Mouse (Mus musculus) heart, postnatal 0 days (tissue): Measurements from ENCODE around the gene Snap91. TPM values are rescaled to one million over a fixed set of nuclear protein-coding genes. Genes with fewer than 3 reads are reported as not detected.

ENCODE experiments used
- ATAC-seq: fragments of 200-750 bp; cut with Nextera tagmentation; 2 replicates; pipeline ENCODE4 v1.8.0; 2017; ENCODE audit warnings: low read depth, moderate number of reproducible peaks, moderate library complexity; ENCODE audit not compliant: insufficient read depth
- DNase-seq: peaks from one replicate; pipeline ENCODE4 v3.0.0-alpha.2; 2016; ENCODE audit warnings: low spot score
- H3K27ac ChIP-seq: fragments of 300-500 bp; sonication (generic); 2 replicates; pipeline ENCODE4 v1.5.1; 2014; ENCODE audit warnings: low read depth, mild to moderate bottlenecking
- H3K27me3 ChIP-seq: fragments of 300-500 bp; sonication (generic); 2 replicates; pipeline ENCODE4 v1.6.1; 2014; ENCODE audit warnings: low read length, mixed read lengths; ENCODE audit not compliant: control insufficient read depth, insufficient read depth
- H3K36me3 ChIP-seq: fragments of 300-500 bp; sonication (generic); replicated peaks from 2 replicates; pipeline ENCODE4 v1.6.1; 2014; ENCODE audit warnings: low read length, mixed read lengths; ENCODE audit not compliant: control insufficient read depth, insufficient read depth
- H3K4me1 ChIP-seq: fragments of 300-500 bp; sonication (generic); 2 replicates; pipeline ENCODE4 v1.6.1; 2014; ENCODE audit warnings: antibody characterized with exemption; ENCODE audit not compliant: control insufficient read depth, insufficient read depth
- H3K4me2 ChIP-seq: fragments of 300-500 bp; sonication (generic); 2 replicates; pipeline ENCODE4 v1.6.1; 2014; ENCODE audit warnings: low read depth, mild to moderate bottlenecking, low read length, moderate library complexity
- H3K4me3 ChIP-seq: fragments of 300-500 bp; sonication (generic); 2 replicates; pipeline ENCODE4 v1.5.1; 2014; ENCODE audit warnings: low read depth, low read length
- H3K9ac ChIP-seq: fragments of 300-500 bp; sonication (generic); replicated peaks from 2 replicates; pipeline ENCODE4 v1.6.1; 2014; ENCODE audit warnings: low read depth, low read length, mixed read lengths
- H3K9me3 ChIP-seq: fragments of 300-500 bp; sonication (generic); replicated peaks from 2 replicates; pipeline ENCODE4 v1.6.1; 2016; ENCODE audit warnings: low read length; ENCODE audit not compliant: control insufficient read depth
- CTCF ChIP-seq: IDR thresholded peaks from 2 replicates; pipeline ENCODE4 v1.5.1; 2016; ENCODE audit warnings: antibody characterized with exemption, control low read depth, low read depth
- EP300 ChIP-seq: IDR thresholded peaks from 2 replicates; pipeline ENCODE4 v1.6.1; 2016; ENCODE audit warnings: antibody characterized with exemption, low read depth
- WGBS: fragments of 180-500 bp; shearing (Covaris S2); extraction: QIAGEN DNeasy Blood & Tissue Kit; methylation state at CpG from one replicate; pipeline ENCODE4 v1.1.7; 2014; 5-methylcytosine and 5-hydroxymethylcytosine counted together
- polyA plus RNA-seq: library from polyadenylated mRNA; unstranded; fragments of >200 nt; fragmentation: Nextera tagmentation; extraction: Ambion mirVana; gene quantifications from 2 replicates; pipeline ENCODE4 v1.2.1, GENCODE M21; 2015
- total RNA-seq: library from RNA; depleted of rRNA; stranded (reverse); fragments of >200 nt; gene quantifications from 2 replicates; pipeline ENCODE4 v1.2.3, GENCODE M21; 2014; ENCODE audit warnings: low replicate concordance

The Snap91 gene
- total and polyA plus RNA-seq, 2 experiments from 2014 or later = 45.0 to 55.3 TPM

DNA sequence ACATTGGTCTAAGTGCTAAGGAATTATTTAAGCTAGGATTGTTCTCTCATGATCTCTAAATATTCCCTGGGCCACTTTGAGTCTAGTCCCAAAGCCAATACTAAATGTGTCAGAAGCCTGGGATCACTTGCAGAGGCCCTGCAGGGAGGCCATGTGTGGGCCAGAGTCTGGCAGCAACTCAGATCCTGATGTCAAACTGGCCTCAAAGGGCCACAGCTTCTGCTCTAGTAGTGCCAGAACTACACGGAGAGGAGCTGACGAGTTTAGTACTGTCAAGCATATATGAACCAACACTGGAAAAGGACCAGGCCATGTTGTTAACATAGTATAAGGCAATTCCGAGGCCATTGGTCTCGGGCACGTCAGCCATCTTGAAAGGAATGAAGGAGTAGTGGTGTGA, 82.3 kb downstream of the Snap91 start:
- ATAC-seq = no peak
- no peak overlapping the region for H3K9ac ChIP-seq
- no peak overlapping the region for H3K4me2 ChIP-seq
- no peak overlapping the region for H3K4me3 ChIP-seq
- no peaks in the 10 kb centered on the region for H3K9me3 ChIP-seq
- TF ChIP-seq EP300 (no peak), CTCF (no peak)
- H3K36me3 ChIP-seq = peaks cover 18% of the 10 kb centered on the region
- H3K27me3 ChIP-seq = no peaks in the 10 kb centered on the region
- H3K4me1 ChIP-seq = no peaks in the 10 kb centered on the region
- H3K27ac ChIP-seq = no peak overlapping the region
- no peak for DNase-seq
- WGBS = 78% methylated on average over 5 of the region's 5 CpGs

DNA sequence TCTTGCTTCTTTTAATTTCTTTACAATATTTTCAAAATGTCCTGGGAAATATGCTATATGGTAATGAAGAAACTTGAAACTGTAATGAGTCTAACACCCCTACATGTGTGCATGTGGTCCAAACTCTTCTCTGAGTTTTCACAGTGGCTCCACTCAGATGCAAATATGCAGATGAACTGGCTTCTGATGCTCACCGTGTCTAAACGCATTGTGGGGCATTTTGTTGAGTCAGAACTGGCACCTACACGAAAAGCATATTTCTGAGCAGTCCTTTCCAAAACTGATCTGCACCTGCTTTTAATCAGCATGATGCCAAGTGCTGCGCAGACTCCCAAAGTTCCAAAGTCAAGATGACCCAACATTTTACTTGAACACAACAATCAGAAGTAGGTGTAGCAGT, 82.9 kb downstream of the Snap91 start:
- no peak overlapping the region for H3K4me2 ChIP-seq
- WGBS = 88% methylated on average over 4 of the region's 4 CpGs
- H3K9ac ChIP-seq = no peak overlapping the region
- no peak for DNase-seq
- no peak for ATAC-seq
- peaks cover 23% of the 10 kb centered on the region for H3K36me3 ChIP-seq
- no peaks in the 10 kb centered on the region for H3K27me3 ChIP-seq
- H3K4me1 ChIP-seq = no peaks in the 10 kb centered on the region
- TF ChIP-seq EP300 = no peak
- no peak for TF ChIP-seq CTCF
- no peaks in the 10 kb centered on the region for H3K9me3 ChIP-seq
- no peak overlapping the region for H3K27ac ChIP-seq
- H3K4me3 ChIP-seq = no peak overlapping the region

DNA sequence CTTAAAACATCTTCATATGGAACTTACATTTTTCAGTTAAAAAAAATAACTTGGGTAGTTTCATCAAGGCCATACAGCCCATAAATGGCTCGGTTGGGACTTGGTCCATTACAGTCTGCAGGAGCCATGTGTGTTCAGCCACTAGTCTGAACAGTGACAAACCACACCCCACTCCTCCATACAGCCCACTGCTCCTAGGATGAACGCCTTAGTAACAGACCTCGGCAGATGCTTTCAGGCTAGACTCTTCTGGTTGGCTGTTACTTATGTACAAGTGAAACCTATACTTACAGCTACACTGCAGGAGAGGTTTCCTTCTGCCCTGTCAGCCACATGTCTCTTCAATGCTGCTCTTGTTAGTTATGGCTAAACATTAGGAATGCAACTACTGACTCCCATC, 85.2 kb downstream of the Snap91 start:
- no peak for TF ChIP-seq CTCF
- no peak for TF ChIP-seq EP300
- no peaks in the 10 kb centered on the region for H3K4me1 ChIP-seq
- peaks cover 30% of the 10 kb centered on the region for H3K36me3 ChIP-seq
- WGBS = 68% methylated on average over 3 of the region's 3 CpGs
- H3K9me3 ChIP-seq = no peaks in the 10 kb centered on the region
- ATAC-seq = no peak
- no peak overlapping the region for H3K27ac ChIP-seq
- no peak overlapping the region for H3K4me2 ChIP-seq
- DNase-seq = no peak
- no peaks in the 10 kb centered on the region for H3K27me3 ChIP-seq
- H3K9ac ChIP-seq = no peak overlapping the region
- no peak overlapping the region for H3K4me3 ChIP-seq

DNA sequence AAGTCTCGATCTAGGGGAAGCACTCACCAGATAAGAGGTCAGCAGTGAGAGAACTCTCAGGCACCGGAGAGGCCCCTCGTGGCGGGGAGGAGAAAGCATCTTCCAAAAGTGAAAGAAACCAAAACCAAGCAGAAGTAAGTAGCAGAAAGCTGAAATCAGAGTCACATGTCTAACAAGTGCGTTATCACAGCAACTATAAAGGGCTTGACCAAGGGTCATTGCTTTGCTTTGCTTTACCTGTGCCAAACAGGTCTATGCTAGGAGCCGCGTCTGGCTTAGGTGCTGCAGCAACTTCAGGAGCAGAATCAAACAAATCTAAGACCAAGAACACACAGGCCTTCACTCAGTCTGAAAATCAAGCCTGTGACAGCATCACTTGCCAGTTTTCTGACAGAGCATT, 88.5 kb downstream of the Snap91 start:
- no peaks in the 10 kb centered on the region for H3K9me3 ChIP-seq
- no peak overlapping the region for H3K9ac ChIP-seq
- H3K27me3 ChIP-seq = no peaks in the 10 kb centered on the region
- no peak for ATAC-seq
- no peak overlapping the region for H3K27ac ChIP-seq
- H3K36me3 ChIP-seq = peaks cover 25% of the 10 kb centered on the region
- no peak for TF ChIP-seq CTCF
- TF ChIP-seq EP300 = no peak
- 65% methylated on average over 7 of the region's 7 CpGs for WGBS
- H3K4me2 ChIP-seq = no peak overlapping the region
- DNase-seq = no peak
- H3K4me3 ChIP-seq = no peak overlapping the region
- H3K4me1 ChIP-seq = no peaks in the 10 kb centered on the region

DNA sequence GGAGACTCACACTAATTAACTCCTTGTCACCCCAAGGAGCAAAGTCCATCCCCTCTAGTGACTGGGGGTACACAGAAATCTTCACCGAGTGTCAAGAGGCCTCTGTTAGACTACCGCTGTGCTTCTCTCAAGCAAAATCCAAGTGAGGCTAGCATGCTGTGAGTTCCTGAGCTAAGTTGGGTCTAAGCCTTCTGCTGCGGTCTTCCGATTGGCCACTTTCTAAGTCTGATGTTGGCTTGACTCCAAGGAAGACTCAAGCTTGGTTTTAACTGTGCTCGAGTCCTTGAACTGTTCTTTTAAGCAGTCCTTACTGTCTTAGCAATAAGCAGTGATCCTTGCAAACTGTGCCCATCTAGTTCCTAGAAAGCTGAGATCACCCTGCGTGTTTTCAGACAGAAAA, 91.3 kb downstream of the Snap91 start:
- DNase-seq (no peak), ATAC-seq (no peak)
- Histone ChIP-seq H3K9me3 (no peaks in the 10 kb centered on the region), H3K4me1 (no peaks in the 10 kb centered on the region), H3K36me3 (peaks cover 27% of the 10 kb centered on the region), H3K27ac (no peak overlapping the region), H3K4me2 (no peak overlapping the region), H3K27me3 (no peaks in the 10 kb centered on the region), H3K9ac (no peak overlapping the region), H3K4me3 (no peak overlapping the region)
- 59% methylated on average over 6 of the region's 6 CpGs for WGBS
- no peak for TF ChIP-seq CTCF
- TF ChIP-seq EP300 = no peak

DNA sequence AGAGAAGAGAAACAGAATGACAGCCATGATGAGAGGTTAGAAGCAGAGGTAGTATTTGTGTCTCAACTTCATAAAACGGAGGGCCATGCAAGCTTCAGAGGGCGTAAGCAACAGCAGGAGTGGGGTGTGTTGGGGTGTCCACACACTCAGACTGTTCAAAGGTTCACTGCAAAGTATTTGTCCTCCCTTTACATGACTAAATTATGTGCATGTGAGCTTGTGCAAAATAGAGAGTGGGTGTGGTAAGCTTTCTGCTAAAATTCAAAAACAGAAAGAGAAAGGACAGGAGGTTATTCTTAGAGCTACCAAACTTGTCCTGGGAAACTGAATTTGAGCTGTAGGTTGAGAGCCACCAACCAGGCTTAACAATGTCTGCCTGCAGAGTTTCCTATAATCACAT, 97.6 kb downstream of the Snap91 start:
- H3K4me2 ChIP-seq = no peak overlapping the region
- H3K4me1 ChIP-seq = no peaks in the 10 kb centered on the region
- WGBS = 85% methylated on average over 2 of the region's 2 CpGs
- no peaks in the 10 kb centered on the region for H3K9me3 ChIP-seq
- H3K9ac ChIP-seq = no peak overlapping the region
- no peaks in the 10 kb centered on the region for H3K27me3 ChIP-seq
- no peak for TF ChIP-seq EP300
- no peak for TF ChIP-seq CTCF
- no peak overlapping the region for H3K27ac ChIP-seq
- ATAC-seq = no peak
- no peak overlapping the region for H3K4me3 ChIP-seq
- no peak for DNase-seq
- H3K36me3 ChIP-seq = peaks cover 44% of the 10 kb centered on the region
